ENCODE assay signal across 7 mouse cellular contexts in the genomic region with DNA sequence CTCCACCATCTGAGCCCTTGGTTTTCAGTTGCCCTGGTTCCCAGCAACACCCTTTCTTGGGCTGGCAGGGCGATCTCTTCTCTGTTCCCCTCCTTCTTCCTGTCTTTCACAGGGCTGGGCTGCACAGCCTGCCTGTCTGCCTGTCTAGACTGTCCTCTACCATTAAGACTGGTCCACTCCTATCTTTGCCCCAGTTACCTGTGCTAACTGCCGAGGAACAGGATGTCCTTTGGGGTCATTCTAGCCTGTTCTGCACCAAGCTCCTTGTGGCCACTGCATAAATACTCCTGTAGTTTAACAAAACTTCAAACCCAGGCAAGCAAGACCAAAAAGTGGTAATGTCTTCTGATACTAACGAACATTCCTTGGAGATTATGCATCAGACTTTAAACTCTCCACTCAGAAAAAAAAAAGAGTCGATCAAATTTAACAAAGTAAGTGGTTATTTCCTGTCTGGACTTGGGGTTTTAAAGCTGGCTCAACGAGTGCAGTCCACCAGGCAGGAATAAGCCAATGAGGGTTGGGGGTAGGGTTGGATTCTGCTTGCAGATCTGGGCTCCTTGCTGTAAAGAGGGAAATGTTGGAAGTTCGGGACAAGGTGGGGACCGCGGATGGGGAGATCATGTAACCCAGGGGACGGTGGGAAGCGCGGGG. TPM values are rescaled to one million over a fixed set of nuclear protein-coding genes. Genes with fewer than 3 reads are reported as not detected.
DNase-seq lines count a peak whose midpoint lies in the region; ATAC-seq lines count a peak whose summit lies in the region.

A gene (plus strand): TSS at position 210 of the 654 bp plus-strand sequence.

- H3K36me3 ChIP-seq in lung, embryonic 15.5 days, result no peaks in the 10 kb centered on the region
- no peaks in the 10 kb centered on the region for H3K36me3 ChIP-seq in forebrain, embryonic 10.5 days (replicated peaks)
- H3K36me3 ChIP-seq in intestine, embryonic 14.5 days (ENCODE audit: control insufficient read depth, insufficient read depth, low read length), result no peaks in the 10 kb centered on the region
- H3K36me3 ChIP-seq in midbrain, embryonic 12.5 days, result no peaks in the 10 kb centered on the region

- no peaks in the 10 kb centered on the region for H3K9me3 ChIP-seq in lung, embryonic 15.5 days
- no peaks in the 10 kb centered on the region for H3K9me3 ChIP-seq in forebrain, embryonic 10.5 days
- H3K9me3 ChIP-seq in intestine, embryonic 14.5 days (ENCODE audit: control insufficient read depth, low read length), result no peaks in the 10 kb centered on the region
- H3K9me3 ChIP-seq in midbrain, embryonic 12.5 days, result no peaks in the 10 kb centered on the region

- 9% methylated on average over 11 of the region's 11 CpGs for WGBS in lung, embryonic 15.5 days
- WGBS in forebrain, embryonic 10.5 days, result 12% methylated on average over 11 of the region's 11 CpGs
- 12% methylated on average over 11 of the region's 11 CpGs for WGBS in intestine, embryonic 14.5 days
- 17% methylated on average over 11 of the region's 11 CpGs for WGBS in midbrain, embryonic 12.5 days

- H3K4me3 ChIP-seq in lung, embryonic 15.5 days, result peak within 1 kb of the TSS; percentile 77
- H3K4me3 ChIP-seq in forebrain, embryonic 10.5 days, result peak within 1 kb of the TSS; percentile 64
- H3K4me3 ChIP-seq in intestine, embryonic 14.5 days (ENCODE audit: low read depth, low read length), result peak within 1 kb of the TSS; percentile 72
- peak within 1 kb of the TSS; percentile 52 for H3K4me3 ChIP-seq in midbrain, embryonic 12.5 days

- DNase-seq in lung, adult 18-20 months, result no peak
- DNase-seq in forebrain, embryonic 10.5 days (ENCODE audit: extremely low spot score, low spot score), result no peak
- no peak for DNase-seq in intestine, embryonic 14.5 days (ENCODE audit: low spot score)
- no peak for DNase-seq in cerebellum, adult 18-20 months
- no peak for DNase-seq in adrenal gland, adult (ENCODE audit: inconsistent age in 2 of 2, low spot score in 1 of 2)

- no peaks in the 10 kb centered on the region for H3K27me3 ChIP-seq in lung, embryonic 15.5 days
- H3K27me3 ChIP-seq in forebrain, embryonic 10.5 days (ENCODE audit: poor library complexity, severe bottlenecking), result peaks cover 87% of the 10 kb centered on the region
- H3K27me3 ChIP-seq in intestine, embryonic 14.5 days (replicated peaks; ENCODE audit: control insufficient read depth, insufficient read depth, low read length), result 0 out of 2 replicates have a peak, but pooled peaks cover 4% of the 10 kb centered on the region
- H3K27me3 ChIP-seq in midbrain, embryonic 12.5 days, result peaks cover 88% of the 10 kb centered on the region

- H3K4me2 ChIP-seq in lung, embryonic 15.5 days, result peak within 1 kb of the TSS; percentile 79
- H3K4me2 ChIP-seq in intestine, embryonic 14.5 days (ENCODE audit: low read length), result peak within 1 kb of the TSS; percentile 79
- peak within 1 kb of the TSS; percentile 93 for H3K4me2 ChIP-seq in midbrain, embryonic 12.5 days (replicated peaks)

- peak within 1 kb of the TSS; percentile 80 for H3K9ac ChIP-seq in lung, embryonic 15.5 days
- H3K9ac ChIP-seq in intestine, embryonic 14.5 days (ENCODE audit: low read length), result peak within 1 kb of the TSS; percentile 71
- peak within 1 kb of the TSS; percentile 41 for H3K9ac ChIP-seq in midbrain, embryonic 12.5 days (replicated peaks)

- peaks cover 50% of the 10 kb centered on the region for H3K4me1 ChIP-seq in lung, embryonic 15.5 days
- H3K4me1 ChIP-seq in forebrain, embryonic 10.5 days, result peaks cover 38% of the 10 kb centered on the region
- H3K4me1 ChIP-seq in intestine, embryonic 14.5 days (replicated peaks; ENCODE audit: control insufficient read depth, insufficient read depth, low read length), result peaks cover 37% of the 10 kb centered on the region
- peaks cover 19% of the 10 kb centered on the region for H3K4me1 ChIP-seq in midbrain, embryonic 12.5 days

- peak within 1 kb of the TSS; percentile 96 for H3K27ac ChIP-seq in lung, embryonic 15.5 days
- peak within 1 kb of the TSS; percentile 77 for H3K27ac ChIP-seq in forebrain, embryonic 10.5 days
- H3K27ac ChIP-seq in intestine, embryonic 14.5 days (ENCODE audit: low read depth), result peak within 1 kb of the TSS; percentile 86
- H3K27ac ChIP-seq in midbrain, embryonic 12.5 days (replicated peaks), result no peak within 1 kb of the TSS

- ATAC-seq in lung, embryonic 15.5 days (ENCODE audit: borderline replicate concordance, extremely low read depth, low FRiP score, low TSS enrichment), result peak; percentile 56; the same call in 1 of the 2 replicates
- peak; percentile 34; the same call in 1 of the 2 replicates for ATAC-seq in intestine, embryonic 14.5 days (replicated peaks; ENCODE audit: low FRiP score, low TSS enrichment, low read depth)
- no peak for ATAC-seq in midbrain, embryonic 12.5 days (ENCODE audit: low FRiP score, low read depth)

RNA-seq across cellular contexts. Expression of the gene that starts here (rescaled TPM):
- polyA plus RNA-seq in lung, embryonic 15.5 days (2015; fragmentation: Nextera tagmentation; extraction: Ambion mirVana), result 44.7 and 48.4 TPM in 2 replicates
- 3.2 and 3.9 TPM in 2 replicates for polyA plus RNA-seq in forebrain, embryonic 10.5 days (2016; fragmentation: Nextera tagmentation; extraction: Ambion mirVana)
- 22.3 and 22.4 TPM in 2 replicates for polyA plus RNA-seq in intestine, embryonic 14.5 days (2014; fragmentation: Nextera tagmentation; extraction: Ambion mirVana)
- 1.0 and 2.6 TPM in 2 replicates for polyA plus RNA-seq in midbrain, embryonic 12.5 days (2016; fragmentation: Nextera tagmentation; extraction: Ambion mirVana)
